Mouse (Mus musculus) G1E (cell line): ENCODE results near the gene Clec2l.

ENCODE experiments used
- CTCF ChIP-seq: IDR thresholded peaks from 2 replicates; pipeline ENCODE4 v1.5.1; 2012; ENCODE audit warnings: low read depth, low read length, inconsistent platforms, mixed read lengths
- GATA2 ChIP-seq: IDR thresholded peaks from 2 replicates; pipeline ENCODE4 v1.6.1; 2012; ENCODE audit warnings: low read depth, low read length, inconsistent platforms, borderline replicate concordance
- POLR2AphosphoS5 ChIP-seq: IDR thresholded peaks from 2 replicates; pipeline ENCODE4 v1.6.1; 2012; ENCODE audit warnings: low read depth, low read length, inconsistent platforms; ENCODE audit not compliant: insufficient replicate concordance
- TAL1 ChIP-seq: conservative IDR thresholded peaks from 2 replicates; pipeline ENCODE4 v1.6.1; 2012; ENCODE audit warnings: low read depth, low read length, inconsistent platforms, mixed read lengths

DNA sequence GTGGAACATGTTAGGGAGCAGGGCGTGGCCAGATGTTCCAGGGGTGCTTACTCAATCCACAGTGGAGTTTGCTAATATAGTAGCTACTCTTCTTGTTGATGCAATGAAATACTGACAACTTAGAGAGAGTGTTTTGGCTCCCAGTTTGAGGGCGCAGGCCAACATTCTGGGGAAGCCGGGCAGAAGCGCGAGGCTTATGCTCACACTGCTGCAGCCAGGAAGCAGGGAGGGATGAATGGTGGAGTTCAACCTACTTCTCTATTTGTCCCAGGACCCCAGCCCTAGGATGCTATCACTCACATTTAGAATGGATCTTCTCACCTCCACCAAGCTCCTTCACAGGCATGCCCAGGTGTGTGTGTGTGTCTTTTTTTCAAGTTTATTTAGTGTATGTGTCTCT is 36.8 kb upstream of the Clec2l start:
- TF ChIP-seq CTCF (no peak), POLR2AphosphoS5 (no peak), TAL1 (no peak), GATA2 (no peak)
